Mouse (Mus musculus) kidney, adult 11 months (tissue): ENCODE measurements around the gene Nr5a2.
"Not testable (repeated sequence)": the region's sequence is repeated elsewhere in the genome, so short reads cannot be mapped to it uniquely, and the experiment has no call there.

Experiments
- DNase-seq: peaks from one replicate; pipeline ENCODE4 v3.0.0; 2022

The Nr5a2 gene

DNA sequence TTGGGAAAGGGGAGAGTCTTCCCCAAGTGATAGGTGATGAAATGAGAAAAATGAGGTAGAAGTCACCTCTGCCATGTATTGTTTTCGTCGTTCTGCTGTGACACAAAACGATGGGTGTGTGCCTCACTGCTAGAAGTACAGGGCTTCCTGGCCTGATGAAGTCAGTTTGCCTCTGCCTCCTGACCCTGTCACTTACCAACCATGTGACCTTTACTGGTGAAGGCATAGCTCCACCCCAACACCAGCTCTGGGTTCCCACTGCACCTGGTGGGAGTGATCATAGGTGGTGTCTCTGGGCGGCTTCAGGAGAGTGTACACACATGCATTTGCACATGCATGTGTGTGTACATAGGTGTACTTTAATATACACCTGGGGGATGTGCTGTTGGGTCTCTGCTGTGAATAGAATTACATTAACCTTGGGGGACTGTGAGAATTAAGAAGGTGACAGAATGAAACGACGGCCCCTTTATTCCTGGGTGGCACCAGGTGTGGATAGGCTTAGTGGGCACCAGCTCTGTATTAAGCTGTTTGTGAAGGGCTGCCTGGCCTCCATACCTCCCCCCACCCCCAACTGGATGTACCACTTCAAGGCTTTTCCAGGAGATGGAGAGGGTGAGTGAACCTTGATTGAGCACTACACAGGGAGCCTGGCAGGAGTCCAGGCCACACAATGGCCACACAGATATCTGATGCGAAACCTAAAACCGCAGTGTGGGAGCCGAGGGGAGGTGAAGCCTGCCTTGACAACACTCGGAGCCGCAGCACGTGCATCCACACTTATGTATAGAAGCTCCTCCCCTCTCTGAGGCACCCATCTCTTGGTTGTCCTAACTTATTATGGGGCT, 127.7 kb downstream of the Nr5a2 start:
- DNase-seq: no peak

DNA sequence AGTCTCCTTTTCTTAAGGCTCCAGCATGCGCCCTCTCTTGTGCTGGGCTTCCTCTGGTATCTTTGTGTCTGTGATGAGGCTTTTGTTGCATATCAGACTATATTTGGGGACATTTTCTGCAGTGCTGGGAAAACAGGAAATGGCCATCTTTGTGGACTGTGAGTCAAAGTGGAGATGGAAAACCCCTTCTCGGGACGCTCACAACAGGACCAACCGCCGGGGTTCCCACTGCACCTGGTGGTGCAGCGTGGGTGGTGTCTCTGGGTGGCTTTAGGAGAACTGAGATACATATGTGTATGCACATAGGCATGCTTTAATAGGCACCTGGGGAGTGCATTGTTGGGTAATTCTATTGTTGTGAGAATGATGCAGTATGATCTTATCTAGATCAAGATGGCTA, 129.3 kb downstream of the Nr5a2 start:
- DNase-seq: no peak

DNA sequence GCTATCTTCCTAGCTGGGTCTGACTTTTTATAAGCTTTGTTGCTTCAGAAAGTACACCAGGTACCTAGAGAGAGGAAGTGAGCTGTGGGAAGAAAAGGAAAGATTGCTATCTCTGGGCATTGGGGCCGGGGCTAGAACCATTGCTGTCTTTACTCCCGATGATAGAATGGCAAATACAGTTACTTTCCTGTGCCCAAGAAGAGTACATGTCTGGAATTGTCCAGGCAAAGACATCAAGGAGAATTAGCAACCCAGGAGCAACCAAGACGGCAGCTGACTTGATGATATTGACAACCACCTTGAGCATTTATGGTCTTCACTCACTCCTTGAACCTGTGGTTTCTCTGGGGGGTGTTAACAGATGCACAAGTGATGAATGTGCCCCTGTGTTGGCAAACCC, 130.3 kb downstream of the Nr5a2 start:
- DNase-seq: no peak

DNA sequence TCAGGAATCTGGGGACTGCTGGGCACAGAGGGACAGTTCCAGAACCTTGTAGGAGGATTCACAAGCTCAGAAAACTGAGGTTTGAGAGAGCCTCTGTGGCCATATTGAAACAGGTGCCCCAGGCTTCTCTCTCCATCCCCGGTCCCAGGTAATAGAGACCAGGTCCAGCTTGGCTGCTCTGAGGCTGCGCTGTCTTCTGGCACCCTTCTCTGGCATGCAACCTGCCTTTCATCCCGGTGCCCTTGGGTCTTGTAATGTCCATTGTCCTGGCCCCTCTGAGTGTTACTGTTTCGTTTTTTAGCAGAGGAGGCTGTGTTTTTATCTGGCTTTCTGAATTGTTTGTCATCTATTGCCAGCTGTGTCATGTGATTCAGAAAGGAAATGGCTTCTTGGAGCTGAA, 136.4 kb downstream of the Nr5a2 start:
- no peak for DNase-seq

DNA sequence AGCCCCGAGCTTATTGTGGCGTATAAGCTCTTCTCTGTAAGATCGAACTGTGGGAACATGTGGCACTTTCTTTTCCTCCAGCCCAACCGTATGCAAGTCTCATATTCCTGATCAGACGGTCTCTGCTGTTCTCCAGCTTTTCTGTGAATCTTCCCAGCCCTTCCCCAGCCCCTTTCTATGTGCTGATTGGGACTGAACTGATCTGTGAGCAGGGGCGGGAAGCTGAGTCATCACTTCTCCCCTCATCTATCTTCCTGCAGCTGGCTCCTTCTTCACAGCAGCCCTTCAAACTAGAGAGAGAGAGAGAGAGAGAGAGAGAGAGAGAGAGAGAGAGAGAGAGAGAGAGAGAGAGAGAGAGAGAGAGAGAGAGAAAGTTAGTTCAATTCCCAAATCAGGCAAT, 159.6 kb downstream of the Nr5a2 start:
- DNase-seq: no peak

DNA sequence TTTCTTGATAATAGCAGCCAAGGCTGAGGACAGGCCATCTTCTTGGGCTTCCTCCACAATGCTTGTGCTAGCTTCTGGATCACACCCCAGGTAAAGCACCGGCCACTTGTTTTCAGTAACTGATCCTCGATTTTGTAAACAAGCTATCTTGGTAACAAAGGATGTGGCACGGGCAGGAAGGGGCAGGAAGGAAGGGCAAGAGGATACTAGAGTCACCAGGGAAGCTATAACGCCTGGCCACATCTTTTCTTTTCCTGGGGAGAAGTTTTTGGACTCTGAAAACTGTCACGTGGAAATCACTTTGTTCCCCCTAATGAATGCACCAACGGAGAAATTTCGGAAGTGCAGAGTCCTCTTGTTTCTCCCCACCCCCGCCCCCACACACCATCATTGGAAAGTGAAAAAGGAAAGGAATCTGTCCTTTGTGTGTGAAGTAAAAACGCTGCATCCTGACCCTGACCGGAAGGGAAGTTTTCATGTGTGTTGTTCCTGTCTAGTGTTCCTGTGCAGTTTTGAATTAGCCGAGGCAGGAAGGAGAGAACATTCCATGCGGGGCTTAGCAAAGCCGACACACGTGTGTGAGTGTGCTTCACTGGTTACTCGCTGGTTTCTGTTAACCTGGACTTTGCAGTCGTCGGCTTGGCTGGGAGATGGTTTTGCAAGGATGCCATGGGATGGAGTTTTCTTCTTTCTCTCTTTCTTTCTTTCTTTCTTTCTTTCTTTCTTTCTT, 163.7 kb downstream of the Nr5a2 start:
- peak; percentile 29 for DNase-seq

DNA sequence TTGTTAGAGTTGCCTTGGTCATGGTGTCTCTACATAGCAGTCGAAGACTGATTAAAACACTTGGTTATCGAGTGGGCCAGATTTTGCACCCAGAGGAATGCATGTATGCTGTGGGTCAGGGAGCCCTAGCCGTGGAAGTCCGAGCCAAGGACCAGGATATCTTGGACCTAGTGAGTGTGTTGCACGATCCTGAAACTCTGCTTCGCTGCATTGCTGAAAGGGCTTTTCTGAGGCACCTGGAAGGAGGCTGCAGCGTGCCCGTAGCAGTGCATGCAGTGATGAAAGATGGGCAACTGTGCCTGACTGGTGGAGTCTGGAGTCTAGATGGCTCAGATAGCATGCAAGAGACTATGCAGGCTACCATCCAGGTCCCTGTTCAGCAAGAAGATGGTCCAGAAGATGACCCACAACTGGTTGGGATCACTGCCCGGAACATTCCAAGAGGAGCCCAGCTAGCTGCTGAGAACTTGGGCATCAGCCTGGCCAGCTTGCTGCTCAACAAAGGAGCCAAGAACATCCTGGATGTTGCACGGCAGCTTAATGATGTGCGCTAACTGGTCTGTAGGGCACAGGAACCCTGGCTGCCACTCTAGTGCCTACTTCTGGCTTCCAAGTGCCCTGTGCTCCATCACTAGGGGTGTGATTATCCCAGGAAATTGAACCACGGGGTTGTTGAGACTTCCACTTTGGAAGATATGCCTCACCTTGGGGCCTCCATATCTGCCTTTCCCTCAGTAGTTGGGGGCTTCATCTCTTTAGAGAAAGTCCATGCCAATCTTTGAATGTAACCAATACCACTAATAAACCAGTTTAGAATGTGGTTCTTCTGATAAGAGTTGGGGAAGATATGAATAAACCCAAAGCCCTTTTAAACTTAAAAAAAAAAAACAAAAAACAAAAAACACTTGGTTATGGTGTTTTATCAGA, 167.0 kb downstream of the Nr5a2 start:
- not testable (repeated sequence) for DNase-seq
